Mouse (Mus musculus) heart, postnatal 0 days (tissue): ENCODE measurements at regions not wholly inside any gene's neighbourhood (a gene's known extent, or its start where the extent isn't known, plus 50 kb on each side); places are given as distances from the start of the nearest gene placed in this dataset.

Experiments
- ATAC-seq: fragments of 200-750 bp; cut with Nextera tagmentation; 2 replicates; pipeline ENCODE4 v1.8.0; 2017; ENCODE audit warnings: low read depth, moderate number of reproducible peaks, moderate library complexity; ENCODE audit not compliant: insufficient read depth
- DNase-seq: peaks from one replicate; pipeline ENCODE4 v3.0.0-alpha.2; 2016; ENCODE audit warnings: low spot score
- H3K27ac ChIP-seq: fragments of 300-500 bp; sonication (generic); 2 replicates; pipeline ENCODE4 v1.5.1; 2014; ENCODE audit warnings: low read depth, mild to moderate bottlenecking
- H3K27me3 ChIP-seq: fragments of 300-500 bp; sonication (generic); 2 replicates; pipeline ENCODE4 v1.6.1; 2014; ENCODE audit warnings: low read length, mixed read lengths; ENCODE audit not compliant: control insufficient read depth, insufficient read depth
- H3K36me3 ChIP-seq: fragments of 300-500 bp; sonication (generic); replicated peaks from 2 replicates; pipeline ENCODE4 v1.6.1; 2014; ENCODE audit warnings: low read length, mixed read lengths; ENCODE audit not compliant: control insufficient read depth, insufficient read depth
- H3K4me1 ChIP-seq: fragments of 300-500 bp; sonication (generic); 2 replicates; pipeline ENCODE4 v1.6.1; 2014; ENCODE audit warnings: antibody characterized with exemption; ENCODE audit not compliant: control insufficient read depth, insufficient read depth
- H3K4me2 ChIP-seq: fragments of 300-500 bp; sonication (generic); 2 replicates; pipeline ENCODE4 v1.6.1; 2014; ENCODE audit warnings: low read depth, mild to moderate bottlenecking, low read length, moderate library complexity
- H3K4me3 ChIP-seq: fragments of 300-500 bp; sonication (generic); 2 replicates; pipeline ENCODE4 v1.5.1; 2014; ENCODE audit warnings: low read depth, low read length
- H3K9ac ChIP-seq: fragments of 300-500 bp; sonication (generic); replicated peaks from 2 replicates; pipeline ENCODE4 v1.6.1; 2014; ENCODE audit warnings: low read depth, low read length, mixed read lengths
- H3K9me3 ChIP-seq: fragments of 300-500 bp; sonication (generic); replicated peaks from 2 replicates; pipeline ENCODE4 v1.6.1; 2016; ENCODE audit warnings: low read length; ENCODE audit not compliant: control insufficient read depth
- CTCF ChIP-seq: IDR thresholded peaks from 2 replicates; pipeline ENCODE4 v1.5.1; 2016; ENCODE audit warnings: antibody characterized with exemption, control low read depth, low read depth
- EP300 ChIP-seq: IDR thresholded peaks from 2 replicates; pipeline ENCODE4 v1.6.1; 2016; ENCODE audit warnings: antibody characterized with exemption, low read depth
- WGBS: fragments of 180-500 bp; shearing (Covaris S2); extraction: QIAGEN DNeasy Blood & Tissue Kit; methylation state at CpG from one replicate; pipeline ENCODE4 v1.1.7; 2014; 5-methylcytosine and 5-hydroxymethylcytosine counted together

GRCm38 (mm10) chr4:12775524-12776216 lies 603.9 kb upstream of the Fam92a start:
- Histone ChIP-seq H3K4me2 (no peak overlapping the region), H3K9me3 (no peaks in the 10 kb centered on the region), H3K9ac (no peak overlapping the region), H3K4me3 (no peak overlapping the region), H3K27me3 (no peaks in the 10 kb centered on the region), H3K4me1 (no peaks in the 10 kb centered on the region), H3K27ac (no peak overlapping the region), H3K36me3 (no peaks in the 10 kb centered on the region)
- TF ChIP-seq EP300 (no peak), CTCF (no peak; the same call in 1 of the 2 replicates)
- 57% methylated on average over 3 of the region's 3 CpGs for WGBS
- ATAC-seq (no peak), DNase-seq (no peak)

GRCm38 (mm10) chr4:12775090-12775489 lies 603.3 kb upstream of the Fam92a start:
- H3K27me3 ChIP-seq = no peaks in the 10 kb centered on the region
- WGBS = 49% methylated on average over 4 of the region's 4 CpGs
- H3K4me2 ChIP-seq = no peak overlapping the region
- H3K9me3 ChIP-seq = no peaks in the 10 kb centered on the region
- H3K4me3 ChIP-seq = no peak overlapping the region
- no peak for ATAC-seq
- TF ChIP-seq EP300 (no peak), CTCF (no peak)
- H3K27ac ChIP-seq = no peak overlapping the region
- H3K4me1 ChIP-seq = no peaks in the 10 kb centered on the region
- no peak overlapping the region for H3K9ac ChIP-seq
- no peak for DNase-seq
- no peaks in the 10 kb centered on the region for H3K36me3 ChIP-seq

DNA sequence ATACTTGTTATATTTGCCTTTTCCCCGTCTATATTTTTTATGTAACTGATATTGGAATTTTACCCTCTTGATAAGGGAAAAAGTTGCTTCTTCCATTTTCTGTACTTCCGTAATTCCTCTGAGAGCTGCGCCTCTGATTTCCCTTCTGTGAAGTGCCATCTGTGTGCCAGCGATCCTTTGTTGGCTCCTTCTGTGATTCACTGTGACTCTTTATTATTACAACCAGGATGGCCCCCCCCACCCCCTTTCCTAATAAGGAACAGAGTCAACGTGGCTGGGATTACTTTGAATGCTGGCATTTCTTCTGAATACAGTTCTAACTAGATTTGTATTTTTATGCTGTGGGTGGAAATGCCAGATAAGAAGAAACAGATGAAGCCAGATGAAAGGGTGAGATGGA lies 602.9 kb upstream of the Fam92a start:
- Histone ChIP-seq H3K4me3 (no peak overlapping the region), H3K9ac (no peak overlapping the region), H3K9me3 (no peaks in the 10 kb centered on the region), H3K4me2 (no peak overlapping the region), H3K27ac (no peak overlapping the region), H3K36me3 (no peaks in the 10 kb centered on the region), H3K4me1 (no peaks in the 10 kb centered on the region), H3K27me3 (no peaks in the 10 kb centered on the region)
- TF ChIP-seq EP300 (no peak), CTCF (no peak)
- ATAC-seq (no peak), DNase-seq (no peak)
- WGBS = 65% methylated on average over 5 of the region's 5 CpGs

- WGBS = 64% methylated on average over 7 of the region's 7 CpGs
- Histone ChIP-seq H3K36me3 (no peaks in the 10 kb centered on the region), H3K27me3 (no peaks in the 10 kb centered on the region), H3K27ac (no peak overlapping the region), H3K9ac (no peak overlapping the region), H3K4me2 (no peak overlapping the region), H3K9me3 (no peaks in the 10 kb centered on the region), H3K4me3 (no peak overlapping the region), H3K4me1 (no peaks in the 10 kb centered on the region)
- DNase-seq (no peak), ATAC-seq (no peak)
- TF ChIP-seq CTCF (no peak), EP300 (no peak)
Measured at GRCm38 (mm10) chr4:12773201-12773600, 601.4 kb upstream of the Fam92a start.

DNA sequence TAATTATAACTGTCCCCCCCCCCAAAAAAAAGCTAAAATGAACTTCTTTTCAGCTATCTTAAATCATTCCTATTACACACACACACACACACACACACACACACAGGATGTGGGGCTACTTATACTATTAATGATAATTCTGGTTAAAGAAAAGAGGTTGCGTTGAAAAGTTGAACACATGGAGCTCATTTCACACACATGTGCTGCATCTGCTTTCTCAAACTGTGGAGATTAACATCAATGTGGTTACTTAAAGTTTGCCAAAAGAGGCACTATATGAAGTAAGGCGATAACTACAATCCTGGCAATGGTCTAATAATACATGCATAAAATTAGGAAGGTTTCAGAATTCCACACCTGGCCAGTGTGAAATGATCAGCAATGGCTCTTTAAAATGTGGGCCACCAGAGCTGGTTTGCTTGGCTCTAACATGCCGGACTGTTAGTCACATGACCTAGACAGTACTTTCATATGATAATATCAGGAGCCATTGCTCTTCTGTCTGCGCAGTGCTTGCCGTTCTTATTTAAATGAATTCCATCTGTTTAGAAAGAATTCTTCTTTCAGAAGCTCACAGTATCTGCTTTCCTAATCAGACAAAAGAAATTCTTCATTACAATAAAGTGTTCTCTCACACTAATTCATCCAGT lies 598.4 kb upstream of the Fam92a start:
- WGBS = 77% methylated on average over 5 of the region's 5 CpGs
- Histone ChIP-seq H3K9ac (no peak overlapping the region), H3K4me1 (no peaks in the 10 kb centered on the region), H3K4me3 (no peak overlapping the region), H3K9me3 (no peaks in the 10 kb centered on the region), H3K36me3 (no peaks in the 10 kb centered on the region), H3K27me3 (no peaks in the 10 kb centered on the region), H3K27ac (no peak overlapping the region), H3K4me2 (no peak overlapping the region)
- ATAC-seq (no peak), DNase-seq (no peak)
- TF ChIP-seq CTCF = no peak
- TF ChIP-seq EP300 = no peak

GRCm38 (mm10) chr4:12769092-12769491 lies 597.3 kb upstream of the Fam92a start:
- H3K36me3 ChIP-seq = no peaks in the 10 kb centered on the region
- H3K27me3 ChIP-seq = no peaks in the 10 kb centered on the region
- no peak for DNase-seq
- TF ChIP-seq CTCF (no peak), EP300 (no peak)
- H3K4me1 ChIP-seq = no peaks in the 10 kb centered on the region
- H3K27ac ChIP-seq = no peak overlapping the region
- H3K9me3 ChIP-seq = no peaks in the 10 kb centered on the region
- no peak overlapping the region for H3K4me3 ChIP-seq
- no peak for ATAC-seq
- no peak overlapping the region for H3K9ac ChIP-seq
- H3K4me2 ChIP-seq = no peak overlapping the region
